ENCODE assay signal across 8 mouse cellular contexts in genomic region chr8:57488312-57488765, GRCm38 (mm10). TPM values are rescaled to one million over a fixed set of nuclear protein-coding genes. Genes with fewer than 3 reads are reported as not detected.
DNase-seq lines count a peak whose midpoint lies in the region; ATAC-seq lines count a peak whose summit lies in the region.

No protein-coding gene starts in this region.

- H3K4me1 ChIP-seq in limb, embryonic 10.5 days: peaks cover 8% of the 10 kb centered on the region
- H3K4me1 ChIP-seq in midbrain, embryonic 11.5 days (ENCODE audit: control insufficient read depth, insufficient read depth, low read length): peaks cover 7% of the 10 kb centered on the region

- under 1% methylated on average over 25 of the region's 25 CpGs for WGBS in limb, embryonic 10.5 days
- WGBS in midbrain, embryonic 11.5 days: under 1% methylated on average over 20 of the region's 25 CpGs

- peak overlapping the region; percentile 65 for H3K4me2 ChIP-seq in midbrain, embryonic 11.5 days

- peak overlapping the region; percentile 56 for H3K9ac ChIP-seq in midbrain, embryonic 11.5 days (ENCODE audit: low read length)

- H3K4me3 ChIP-seq in limb, embryonic 10.5 days: peak overlapping the region; percentile 96
- peak overlapping the region; percentile 94 for H3K4me3 ChIP-seq in midbrain, embryonic 11.5 days (ENCODE audit: low read depth, low read length)

- peak; percentile 48 for ATAC-seq in common myeloid progenitor, adult 5-6 weeks (replicated peaks; ENCODE audit: low read depth, poor library complexity, severe bottlenecking)
- peak; percentile 42 for ATAC-seq in inflammation-experienced regulatory T-cells, adult 6 months
- ATAC-seq in midbrain, embryonic 11.5 days (ENCODE audit: low FRiP score): peak; percentile 49

- peak overlapping the region; percentile 98 for H3K27ac ChIP-seq in limb, embryonic 10.5 days
- peak overlapping the region; percentile 28; the same call in 1 of the 2 replicates for H3K27ac ChIP-seq in midbrain, embryonic 11.5 days (ENCODE audit: low read depth, low read length)

- peaks cover 23% of the 10 kb centered on the region for H3K36me3 ChIP-seq in limb, embryonic 10.5 days
- H3K36me3 ChIP-seq in midbrain, embryonic 11.5 days (ENCODE audit: control insufficient read depth, insufficient read depth, low read length): no peaks in the 10 kb centered on the region

- no peaks in the 10 kb centered on the region for H3K9me3 ChIP-seq in limb, embryonic 10.5 days (replicated peaks)
- H3K9me3 ChIP-seq in midbrain, embryonic 11.5 days (ENCODE audit: control insufficient read depth, low read length): no peaks in the 10 kb centered on the region

- H3K27me3 ChIP-seq in limb, embryonic 10.5 days (ENCODE audit: low read depth, poor library complexity, severe bottlenecking): no peaks in the 10 kb centered on the region
- no peaks in the 10 kb centered on the region for H3K27me3 ChIP-seq in midbrain, embryonic 11.5 days (ENCODE audit: control insufficient read depth, insufficient read depth, low read length)

- peak; percentile 37 for DNase-seq in ovary, adult 18-20 months (ENCODE audit: low spot score)
- no peak for DNase-seq in ovary, postnatal 10 days (ENCODE audit: low spot score)
- peak; percentile 35 for DNase-seq in gastrocnemius, postnatal 10 days
- peak; percentile 81 for DNase-seq in limb, embryonic 10.5 days (ENCODE audit: low spot score)
- peak; percentile 97 for DNase-seq in midbrain, embryonic 11.5 days (ENCODE audit: low spot score, missing footprints)
- DNase-seq in spleen, adult 18-20 months: peak; percentile 66 to 73

RNA-seq across cellular contexts. Expression of gene Sap30, which starts 0.7 kb away (rescaled TPM):
- 68.9 and 70.1 TPM in 2 replicates for total RNA-seq in common myeloid progenitor, adult 5-6 weeks (2017)
- 10 to 100 TPM; 33.6 to 35.9 TPM for total RNA-seq in gastrocnemius, postnatal 10 days (2021)
- polyA plus RNA-seq in inflammation-experienced regulatory T-cells, adult 6 months (2017; shearing (Covaris generic)): 1 to 10 TPM in 1 of 3 experiments, under 1 TPM in 1, not detected in 1; 0.39 to 2.6 TPM
- polyA plus RNA-seq in limb, embryonic 10.5 days (2016; fragmentation: Nextera tagmentation; extraction: Ambion mirVana): 76.5 and 82.9 TPM in 2 replicates
- 119 and 123 TPM in 2 replicates for polyA plus RNA-seq in midbrain, embryonic 11.5 days (2014; fragmentation: Nextera tagmentation; extraction: Ambion mirVana)

RNA-seq across cellular contexts. Expression of gene Hmgb2, which starts 23.4 kb away (rescaled TPM):
- total RNA-seq in common myeloid progenitor, adult 5-6 weeks (2017): 391 and 402 TPM in 2 replicates
- 10 to 100 TPM; 47.8 to 57.6 TPM for total RNA-seq in gastrocnemius, postnatal 10 days (2021)
- 1,000 to 10,000 TPM in 1 of 3 experiments, 100 to 1,000 TPM in 2; 206 to 1,205 (median 248) TPM for polyA plus RNA-seq in inflammation-experienced regulatory T-cells, adult 6 months (2017; shearing (Covaris generic))
- polyA plus RNA-seq in limb, embryonic 10.5 days (2016; fragmentation: Nextera tagmentation; extraction: Ambion mirVana): 497 and 548 TPM in 2 replicates
- 628 and 641 TPM in 2 replicates for polyA plus RNA-seq in midbrain, embryonic 11.5 days (2014; fragmentation: Nextera tagmentation; extraction: Ambion mirVana)

RNA-seq across cellular contexts. Expression of gene Scrg1, which starts 32.6 kb away (rescaled TPM):
- total RNA-seq in common myeloid progenitor, adult 5-6 weeks (2017): not detected in 2 replicates
- total RNA-seq in gastrocnemius, postnatal 10 days (2021): not detected
- polyA plus RNA-seq in inflammation-experienced regulatory T-cells, adult 6 months (2017; shearing (Covaris generic)): not detected
- polyA plus RNA-seq in limb, embryonic 10.5 days (2016; fragmentation: Nextera tagmentation; extraction: Ambion mirVana): not detected in 2 replicates
- 0.27 TPM in 1 of 2 replicates, not detected in the other for polyA plus RNA-seq in midbrain, embryonic 11.5 days (2014; fragmentation: Nextera tagmentation; extraction: Ambion mirVana)

Comparison
In these comparisons a context has a peak if more than half of its experiments do, and no peak if none do; other contexts are left out.
1. RNA of gene Sap30, which starts 0.7 kb away (polyA plus RNA-seq): 119 to 123 TPM in midbrain, embryonic 11.5 days and 76.5 to 82.9 TPM in limb, embryonic 10.5 days; 0.39 to 2.6 TPM in inflammation-experienced regulatory T-cells, adult 6 months; every median in the first group is over 10 times any median in the second.
2. Peak in every context shown above with its lines, with median percentiles within 50 percentile points of each other: ATAC-seq.